Mouse (Mus musculus): ENCODE results near the gene Tapt1. TPM values are rescaled to one million over a fixed set of nuclear protein-coding genes. Genes with fewer than 3 reads are reported as not detected.

Gene Tapt1
- total RNA-seq (2022), result 10 to 100 TPM; 41.3 to 51.6 (median 46.6) TPM

- DNase-seq (ENCODE audit: low spot score in 2 of 2), result peak; percentile 57 to 76
These were observed at the start of gene Tapt1 for GRCm38 (mm10) chr5:44226521-44227461. Tapt1 (minus strand) TSS chr5:44226626.

- DNase-seq (ENCODE audit: low spot score in 2 of 2), result no peak
These were observed 45.1 kb upstream of the Tapt1 start for GRCm38 (mm10) chr5:44271564-44271963.

- peak in 1 of 2 experiments; percentile 37 for DNase-seq (ENCODE audit: low spot score in 2 of 2)
These were observed 42.1 kb upstream of the Tapt1 start for GRCm38 (mm10) chr5:44268524-44268923.

GRCm38 (mm10) chr5:44261691-44262090 lies 35.3 kb upstream of the Tapt1 start:
- DNase-seq (ENCODE audit: low spot score in 2 of 2), result no peak

GRCm38 (mm10) chr5:44261172-44261571 lies 34.7 kb upstream of the Tapt1 start:
- no peak for DNase-seq (ENCODE audit: low spot score in 2 of 2)

- DNase-seq (ENCODE audit: low spot score in 2 of 2), result peak; percentile 9 to 14
These were observed 33.3 kb upstream of the Tapt1 start for GRCm38 (mm10) chr5:44259678-44260077.

GRCm38 (mm10) chr5:44258163-44258562 lies 31.7 kb upstream of the Tapt1 start:
- no peak for DNase-seq (ENCODE audit: low spot score in 2 of 2)

GRCm38 (mm10) chr5:44257401-44257800 lies 31.0 kb upstream of the Tapt1 start:
- no peak for DNase-seq (ENCODE audit: low spot score in 2 of 2)

- no peak for DNase-seq (ENCODE audit: low spot score in 2 of 2)
These were observed 30.1 kb upstream of the Tapt1 start for GRCm38 (mm10) chr5:44256512-44256911.

- no peak for DNase-seq (ENCODE audit: low spot score in 2 of 2)
These were observed 29.5 kb upstream of the Tapt1 start for GRCm38 (mm10) chr5:44255756-44256398.

GRCm38 (mm10) chr5:44253449-44253848 lies 27.0 kb upstream of the Tapt1 start:
- no peak for DNase-seq (ENCODE audit: low spot score in 2 of 2)

GRCm38 (mm10) chr5:44252395-44252794 lies 26.0 kb upstream of the Tapt1 start:
- no peak for DNase-seq (ENCODE audit: low spot score in 2 of 2)

GRCm38 (mm10) chr5:44250211-44250955 lies 24.0 kb upstream of the Tapt1 start:
- DNase-seq (ENCODE audit: low spot score in 2 of 2), result no peak

- DNase-seq (ENCODE audit: low spot score in 2 of 2), result no peak
These were observed 22.9 kb upstream of the Tapt1 start for GRCm38 (mm10) chr5:44249363-44249762.

GRCm38 (mm10) chr5:44246493-44247217 lies 20.2 kb upstream of the Tapt1 start:
- no peak for DNase-seq (ENCODE audit: low spot score in 2 of 2)

- DNase-seq (ENCODE audit: low spot score in 2 of 2), result no peak
These were observed 18.5 kb upstream of the Tapt1 start for GRCm38 (mm10) chr5:44244894-44245423.

GRCm38 (mm10) chr5:44242828-44243227 lies 16.4 kb upstream of the Tapt1 start:
- no peak for DNase-seq (ENCODE audit: low spot score in 2 of 2)

- DNase-seq (ENCODE audit: low spot score in 2 of 2), result no peak
These were observed 15.3 kb upstream of the Tapt1 start for GRCm38 (mm10) chr5:44241726-44242125.

GRCm38 (mm10) chr5:44239187-44240136 lies 13.0 kb upstream of the Tapt1 start:
- no peak for DNase-seq (ENCODE audit: low spot score in 2 of 2)

GRCm38 (mm10) chr5:44238201-44238600 lies 11.8 kb upstream of the Tapt1 start:
- no peak for DNase-seq (ENCODE audit: low spot score in 2 of 2)
